Mouse (Mus musculus): ENCODE data around the gene Cmpk1. TPM values are rescaled to one million over a fixed set of nuclear protein-coding genes. Genes with fewer than 3 reads are reported as not detected.

Gene Cmpk1
- polyA plus RNA-seq, 1 experiment from 2014 or later: 356 TPM

GRCm38 (mm10) chr4:114925917-114926312 is 61.1 kb downstream of the Cmpk1 start, which contains the start of gene Foxe3:
TSS of gene Foxe3 (minus strand) at chr4:114926013.
- Histone ChIP-seq H3K4me2 (replicated peaks; ENCODE audit: low read depth) (peak within 1 kb of the TSS; percentile 75), H3K9me3 (ENCODE audit: control insufficient read depth) (no peaks in the 10 kb centered on the region), H3K36me3 (ENCODE audit: control insufficient read depth, insufficient read depth) (no peaks in the 10 kb centered on the region), H3K4me3 (ENCODE audit: low read depth, low read length) (peak within 1 kb of the TSS; percentile 45), H3K4me1 (replicated peaks; ENCODE audit: control insufficient read depth, insufficient read depth, low read length) (no peaks in the 10 kb centered on the region), H3K27me3 (replicated peaks; ENCODE audit: control insufficient read depth, insufficient read depth, low read length) (peaks cover 79% of the 10 kb centered on the region), H3K9ac (ENCODE audit: low read depth, low read length) (no peak within 1 kb of the TSS; the same call in 1 of the 2 replicates), H3K27ac (ENCODE audit: low read depth, low read length) (no peak within 1 kb of the TSS)
- 1% methylated on average over 24 of the region's 25 CpGs for WGBS
- TF ChIP-seq CTCF (IDR thresholded peaks at IDR 0.05; ENCODE audit: low read depth): no peak
- ATAC-seq: no peak

- no peaks in the 10 kb centered on the region for H3K4me1 ChIP-seq (replicated peaks; ENCODE audit: control insufficient read depth, insufficient read depth, low read length)
- no peak overlapping the region for H3K27ac ChIP-seq (ENCODE audit: low read depth, low read length)
- no peak overlapping the region; the same call in 1 of the 2 replicates for H3K9ac ChIP-seq (ENCODE audit: low read depth, low read length)
- under 1% methylated on average over 106 of the region's 125 CpGs for whole genome bisulfite sequencing
- no peak for TF ChIP-seq CTCF (IDR thresholded peaks at IDR 0.05; ENCODE audit: low read depth)
- peaks cover 77% of the 10 kb centered on the region for H3K27me3 ChIP-seq (replicated peaks; ENCODE audit: control insufficient read depth, insufficient read depth, low read length)
- no peaks in the 10 kb centered on the region for H3K9me3 ChIP-seq (ENCODE audit: control insufficient read depth)
- no peak; the same call in 1 of the 2 replicates for ATAC-seq
- no peaks in the 10 kb centered on the region for H3K36me3 ChIP-seq (ENCODE audit: control insufficient read depth, insufficient read depth)
- peak overlapping the region; percentile 45 for H3K4me3 ChIP-seq (ENCODE audit: low read depth, low read length)
- H3K4me2 ChIP-seq (replicated peaks; ENCODE audit: low read depth): peak overlapping the region; percentile 75
These were observed 61.8 kb downstream of the Cmpk1 start for GRCm38 (mm10) chr4:114924971-114925916.

GRCm38 (mm10) chr4:114917091-114917490 is 70.0 kb downstream of the Cmpk1 start:
- H3K9me3 ChIP-seq (ENCODE audit: control insufficient read depth): no peaks in the 10 kb centered on the region
- WGBS: 43% methylated on average over 2 of the region's 2 CpGs
- no peak overlapping the region for H3K9ac ChIP-seq (ENCODE audit: low read depth, low read length)
- peak; percentile 86 for TF ChIP-seq CTCF (IDR thresholded peaks at IDR 0.05; ENCODE audit: low read depth)
- H3K36me3 ChIP-seq (ENCODE audit: control insufficient read depth, insufficient read depth): no peaks in the 10 kb centered on the region
- no peak overlapping the region for H3K4me2 ChIP-seq (replicated peaks; ENCODE audit: low read depth)
- H3K4me3 ChIP-seq (ENCODE audit: low read depth, low read length): no peak overlapping the region
- H3K27ac ChIP-seq (ENCODE audit: low read depth, low read length): no peak overlapping the region
- peaks cover 67% of the 10 kb centered on the region for H3K27me3 ChIP-seq (replicated peaks; ENCODE audit: control insufficient read depth, insufficient read depth, low read length)
- ATAC-seq: no peak
- no peaks in the 10 kb centered on the region for H3K4me1 ChIP-seq (replicated peaks; ENCODE audit: control insufficient read depth, insufficient read depth, low read length)

- Histone ChIP-seq H3K27me3 (replicated peaks; ENCODE audit: control insufficient read depth, insufficient read depth, low read length) (peaks cover 69% of the 10 kb centered on the region), H3K36me3 (ENCODE audit: control insufficient read depth, insufficient read depth) (no peaks in the 10 kb centered on the region), H3K4me1 (replicated peaks; ENCODE audit: control insufficient read depth, insufficient read depth, low read length) (no peaks in the 10 kb centered on the region), H3K4me2 (replicated peaks; ENCODE audit: low read depth) (no peak overlapping the region), H3K4me3 (ENCODE audit: low read depth, low read length) (no peak overlapping the region), H3K27ac (ENCODE audit: low read depth, low read length) (no peak overlapping the region), H3K9ac (ENCODE audit: low read depth, low read length) (no peak overlapping the region), H3K9me3 (ENCODE audit: control insufficient read depth) (no peaks in the 10 kb centered on the region)
- WGBS: 54% methylated on average over 4 of the region's 4 CpGs
- TF ChIP-seq CTCF (IDR thresholded peaks at IDR 0.05; ENCODE audit: low read depth): no peak
- no peak for ATAC-seq
These were observed 71.0 kb downstream of the Cmpk1 start for GRCm38 (mm10) chr4:114916056-114916455.

GRCm38 (mm10) chr4:114913594-114913962 is 73.5 kb downstream of the Cmpk1 start:
- Histone ChIP-seq H3K27me3 (replicated peaks; ENCODE audit: control insufficient read depth, insufficient read depth, low read length) (peaks cover 90% of the 10 kb centered on the region), H3K4me2 (replicated peaks; ENCODE audit: low read depth) (no peak overlapping the region), H3K27ac (ENCODE audit: low read depth, low read length) (no peak overlapping the region), H3K36me3 (ENCODE audit: control insufficient read depth, insufficient read depth) (no peaks in the 10 kb centered on the region), H3K9ac (ENCODE audit: low read depth, low read length) (no peak overlapping the region), H3K4me3 (ENCODE audit: low read depth, low read length) (no peak overlapping the region), H3K9me3 (ENCODE audit: control insufficient read depth) (no peaks in the 10 kb centered on the region), H3K4me1 (replicated peaks; ENCODE audit: control insufficient read depth, insufficient read depth, low read length) (no peaks in the 10 kb centered on the region)
- peak; percentile 75 for TF ChIP-seq CTCF (IDR thresholded peaks at IDR 0.05; ENCODE audit: low read depth)
- ATAC-seq: no peak
- WGBS: 4% methylated on average over 13 of the region's 13 CpGs

- ATAC-seq: no peak
- H3K36me3 ChIP-seq (ENCODE audit: control insufficient read depth, insufficient read depth): no peaks in the 10 kb centered on the region
- H3K4me3 ChIP-seq (ENCODE audit: low read depth, low read length): no peak overlapping the region
- no peak overlapping the region for H3K27ac ChIP-seq (ENCODE audit: low read depth, low read length)
- no peak overlapping the region for H3K4me2 ChIP-seq (replicated peaks; ENCODE audit: low read depth)
- H3K9ac ChIP-seq (ENCODE audit: low read depth, low read length): no peak overlapping the region
- H3K9me3 ChIP-seq (ENCODE audit: control insufficient read depth): no peaks in the 10 kb centered on the region
- TF ChIP-seq CTCF (IDR thresholded peaks at IDR 0.05; ENCODE audit: low read depth): no peak
- WGBS: 11% methylated on average over 35 of the region's 35 CpGs
- peaks cover 94% of the 10 kb centered on the region for H3K27me3 ChIP-seq (replicated peaks; ENCODE audit: control insufficient read depth, insufficient read depth, low read length)
- no peaks in the 10 kb centered on the region for H3K4me1 ChIP-seq (replicated peaks; ENCODE audit: control insufficient read depth, insufficient read depth, low read length)
These were observed 74.1 kb downstream of the Cmpk1 start for GRCm38 (mm10) chr4:114912705-114913593.

All from intestine, postnatal 0 days (tissue).